Mouse (Mus musculus): ENCODE data around the gene Cdk20.
"Not testable (repeated sequence)": the region's sequence is repeated elsewhere in the genome, so short reads cannot be mapped to it uniquely, and the experiment has no call there.

Cdk20 gene

GRCm38 (mm10) chr13:64424347-64424746, 7.8 kb upstream of the Cdk20 start:
- DNase-seq = no peak

DNA sequence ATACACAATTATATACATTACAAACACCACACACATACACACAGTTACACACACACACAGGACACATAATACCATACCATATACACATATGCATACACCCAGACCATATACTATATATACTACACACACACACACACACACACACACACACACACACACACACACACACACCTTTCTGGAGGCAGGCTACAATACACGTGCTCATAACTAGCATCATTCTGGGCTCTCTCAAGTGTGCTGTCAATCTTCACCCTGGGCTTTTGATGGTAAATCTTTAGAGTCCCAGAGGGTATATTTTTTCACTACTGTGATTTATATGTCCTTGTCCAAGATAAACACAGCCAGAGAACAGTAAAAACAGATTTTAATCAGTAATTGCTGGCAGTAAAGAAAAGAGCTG, 6.8 kb upstream of the Cdk20 start:
- no peak for DNase-seq

GRCm38 (mm10) chr13:64429328-64429727, 2.8 kb upstream of the Cdk20 start:
- DNase-seq = no peak

- DNase-seq = no peak
These were observed 5.7 kb downstream of the Cdk20 start for GRCm38 (mm10) chr13:64437801-64438200.

GRCm38 (mm10) chr13:64438863-64439452, 6.8 kb downstream of the Cdk20 start:
- DNase-seq = peak; percentile 64

GRCm38 (mm10) chr13:64439471-64439870, 7.4 kb downstream of the Cdk20 start:
- DNase-seq = no peak

DNA sequence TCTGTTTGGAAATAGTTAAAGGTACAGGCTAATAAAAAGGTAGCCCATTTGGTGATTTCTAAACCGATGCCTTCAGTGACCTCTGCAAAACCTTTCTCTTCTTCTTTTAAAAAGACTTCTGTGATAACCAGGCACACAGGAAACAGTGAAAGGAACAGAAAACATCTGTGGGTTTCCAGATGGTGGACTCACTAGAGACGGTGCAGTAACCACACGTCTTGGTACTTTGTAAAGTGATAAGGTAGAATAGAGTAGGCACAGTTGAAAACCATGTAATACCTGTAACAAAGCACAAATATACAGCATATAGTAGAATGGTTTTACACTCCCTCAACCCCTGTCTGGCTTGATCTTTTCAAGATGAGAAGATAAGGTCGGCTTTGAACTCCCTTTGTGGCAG, 8.5 kb downstream of the Cdk20 start:
- DNase-seq = no peak

DNA sequence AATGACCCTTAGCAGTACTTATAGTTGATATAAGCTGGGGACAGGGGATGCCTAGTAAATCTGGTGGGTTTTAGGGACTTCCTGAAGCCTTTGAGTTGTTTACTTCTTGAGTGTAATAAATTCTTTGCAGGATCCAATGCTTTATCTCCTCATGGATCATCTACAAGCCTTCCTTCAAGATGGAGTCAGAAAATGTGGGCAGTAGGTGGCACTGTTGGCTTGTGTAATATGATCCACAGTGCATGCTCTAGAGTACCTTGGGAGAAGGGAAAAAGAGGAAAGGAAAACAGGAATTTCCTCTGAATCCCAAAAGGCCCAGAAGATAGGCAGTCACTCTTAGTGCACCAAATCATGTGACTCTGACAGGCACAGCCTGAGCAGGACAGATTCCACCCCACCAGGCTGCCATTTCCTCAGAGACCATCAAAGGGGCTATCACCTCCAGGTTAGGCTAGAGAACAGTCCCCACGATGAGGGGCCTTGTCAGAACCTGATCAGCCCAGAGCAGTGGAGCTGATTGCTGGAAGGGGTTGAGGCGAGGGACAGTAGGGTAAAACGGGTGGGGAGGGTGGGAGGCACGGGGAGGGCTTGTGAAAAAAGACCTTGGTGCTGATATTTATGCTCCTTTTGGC, 11.3 kb downstream of the Cdk20 start:
- peak; percentile 48 for DNase-seq

GRCm38 (mm10) chr13:64445254-64445920, 13.3 kb downstream of the Cdk20 start:
- DNase-seq = no peak

- no peak for DNase-seq
These were observed 15.8 kb downstream of the Cdk20 start for GRCm38 (mm10) chr13:64447947-64448346.

DNA sequence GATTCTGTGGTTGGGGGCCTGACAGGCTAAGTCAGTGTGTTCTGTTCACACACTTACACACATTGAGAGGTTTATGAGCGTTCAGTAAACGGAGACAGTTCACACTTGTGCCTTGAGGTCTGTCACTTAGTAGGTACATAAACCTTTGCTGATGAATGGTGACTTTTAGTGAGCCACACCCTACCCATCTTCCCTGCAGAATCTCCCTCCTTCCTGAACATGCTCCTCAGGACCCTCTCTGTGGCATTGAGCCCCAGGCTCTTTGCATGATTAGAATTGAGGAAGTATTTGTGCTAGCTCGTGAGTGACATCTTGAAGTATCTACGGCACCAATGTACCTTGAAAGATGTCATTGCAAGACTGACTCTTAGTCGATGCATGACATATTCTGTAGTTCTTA, 16.6 kb downstream of the Cdk20 start:
- no peak for DNase-seq

GRCm38 (mm10) chr13:64450001-64450794, 18.1 kb downstream of the Cdk20 start:
- no peak for DNase-seq

- not testable (repeated sequence) for DNase-seq
These were observed 25.3 kb downstream of the Cdk20 start for GRCm38 (mm10) chr13:64457225-64457978.

DNA sequence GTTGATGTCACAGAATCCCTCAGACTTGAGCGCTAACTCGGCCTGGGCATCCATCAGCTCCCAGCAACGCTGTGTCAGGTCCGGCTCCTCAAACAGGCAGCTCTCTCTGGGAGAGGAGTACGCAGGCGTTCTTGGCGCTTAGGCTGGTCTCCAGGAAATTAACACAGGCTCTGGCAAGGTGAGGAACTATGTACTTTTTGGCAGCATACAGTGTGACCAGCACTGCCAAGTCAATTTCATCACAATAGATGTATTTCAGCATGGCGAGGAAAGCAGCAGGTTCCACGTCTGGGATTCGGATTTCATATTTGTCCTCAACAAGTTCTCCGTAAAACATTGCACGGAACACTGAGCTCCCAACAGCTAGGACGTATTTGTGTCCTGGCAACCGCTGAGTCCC, 26.1 kb downstream of the Cdk20 start:
- DNase-seq = no peak

- DNase-seq = no peak
These were observed 30.5 kb downstream of the Cdk20 start for GRCm38 (mm10) chr13:64462581-64462980.

DNA sequence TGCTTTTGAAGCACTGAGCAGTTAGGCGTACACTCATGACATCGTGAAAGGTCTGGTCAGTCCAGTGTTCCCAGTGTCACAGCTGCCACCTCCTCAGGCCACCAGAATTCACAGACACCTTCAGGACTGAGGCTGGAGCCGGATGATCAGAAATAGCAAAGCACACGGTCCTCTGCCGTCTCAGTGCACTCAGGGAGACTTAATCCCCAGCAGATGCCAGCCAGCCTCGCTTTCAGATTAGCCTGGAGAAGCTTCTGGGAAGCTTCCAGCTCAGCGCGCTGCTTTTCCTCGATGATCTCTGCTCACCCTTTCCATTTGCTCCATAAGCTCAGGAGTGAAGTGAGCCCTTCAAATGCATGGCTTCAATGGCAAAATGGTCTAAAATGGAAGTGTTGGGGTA, 33.1 kb downstream of the Cdk20 start:
- no peak for DNase-seq

DNA sequence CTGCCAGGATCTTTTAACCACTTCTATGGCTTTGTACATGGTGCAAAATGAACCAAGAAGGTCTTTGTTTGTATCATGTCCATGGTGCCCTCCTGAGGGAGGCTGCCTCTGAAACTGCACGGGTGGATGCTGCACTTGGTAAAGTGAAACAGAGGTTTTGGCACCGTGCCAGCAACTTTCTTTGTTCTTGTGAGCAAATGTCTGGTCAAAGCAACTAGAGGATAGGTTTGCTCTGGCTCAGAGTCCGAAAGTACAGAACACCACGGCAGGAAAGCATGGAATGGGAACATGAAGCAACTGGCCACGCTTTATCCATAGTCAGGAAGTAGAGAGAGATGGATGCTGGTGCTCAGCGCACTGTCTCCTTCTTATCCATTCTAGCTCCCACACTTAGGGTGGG, 35.8 kb downstream of the Cdk20 start:
- DNase-seq = no peak

- no peak for DNase-seq
These were observed 45.9 kb downstream of the Cdk20 start for GRCm38 (mm10) chr13:64477968-64478367.

DNA sequence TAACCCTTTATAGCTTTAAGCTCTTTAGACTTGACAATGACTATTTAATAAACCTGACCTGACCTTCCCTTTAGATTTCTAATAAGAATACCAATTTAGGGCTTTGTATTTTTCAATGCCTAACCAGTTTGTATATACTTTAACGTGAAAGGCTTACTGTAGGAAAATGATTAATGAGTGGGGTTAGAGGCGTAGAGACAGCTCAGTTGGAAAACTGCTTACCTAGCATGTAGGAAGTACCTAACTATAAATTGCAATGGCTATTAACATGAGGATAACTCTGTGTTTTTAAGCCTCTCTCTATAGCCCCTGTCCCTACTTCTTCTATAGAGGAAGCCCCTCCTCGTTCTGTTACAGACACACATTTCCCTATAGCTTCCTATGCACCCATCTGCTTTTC, 47.8 kb downstream of the Cdk20 start:
- no peak for DNase-seq

DNA sequence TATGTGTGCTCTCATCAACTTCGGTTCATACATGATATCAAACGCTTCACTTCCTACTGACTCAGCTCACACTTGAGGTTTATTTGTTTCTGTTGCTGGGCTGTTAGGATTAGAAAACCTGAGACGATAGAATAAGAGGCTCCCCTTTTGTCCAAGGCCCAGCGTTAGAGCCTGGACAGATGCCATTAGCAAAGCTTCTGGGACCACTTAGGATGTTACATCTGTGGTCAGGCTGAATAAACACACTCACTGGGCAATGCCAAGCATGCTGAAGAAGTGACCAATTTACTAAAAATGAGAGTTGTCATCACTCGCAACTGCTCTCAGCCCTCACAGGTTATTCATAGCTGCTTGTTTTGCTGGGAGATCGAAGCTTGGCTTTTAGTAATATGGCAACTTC, 57.8 kb downstream of the Cdk20 start:
- DNase-seq = no peak

Data from right cerebral cortex, postnatal 25 days (tissue).